Mouse (Mus musculus): ENCODE results near the gene Sft2d2. TPM values are rescaled to one million over a fixed set of nuclear protein-coding genes. Genes with fewer than 3 reads are reported as not detected.

Gene Sft2d2
- total and polyA plus RNA-seq, 3 experiments = 26.0 to 31.6 (median 27.2) TPM

- in situ Hi-C loops (cut with MboI; ENCODE audit: low pct_ligation_motif_present, low pct_unique_long_range_greater_than_20kb, low sequenced_read_pairs) = no loop called here
- H3K9ac ChIP-seq (ENCODE audit: insufficient read depth, low read depth) = no peak overlapping the region
- no peaks in the 10 kb centered on the region for H3K9me3 ChIP-seq (replicated peaks; ENCODE audit: low read length)
- no peaks in the 10 kb centered on the region for H3K79me2 ChIP-seq (replicated peaks; ENCODE audit: control insufficient read depth, extremely low read depth, insufficient read depth, poor library complexity, severe bottlenecking)
- no peak for DNase-seq (ENCODE audit: extremely low read depth)
- H3K36me3 ChIP-seq (replicated peaks in 1 of 2; ENCODE audit: control insufficient read depth in 1 of 2, insufficient read depth in 1 of 2, low read length in 1 of 2) = no peaks in the 10 kb centered on the region
- TF ChIP-seq RAD21 (IDR thresholded peaks at IDR 0.05; ENCODE audit: low read depth, low read length) (no peak), CHD1 (IDR thresholded peaks at IDR 0.05; ENCODE audit: low read depth, low read length) (no peak), TCF12 (IDR thresholded peaks at IDR 0.05; ENCODE audit: low read depth, low read length) (no peak), SMC3 (IDR thresholded peaks at IDR 0.05; ENCODE audit: low read depth, low read length) (no peak), SIN3A (IDR thresholded peaks at IDR 0.05; ENCODE audit: low read length) (no peak)
- no peak overlapping the region for H3K4me3 ChIP-seq (replicated peaks in 1 of 3; ENCODE audit: low read depth in 2 of 3, low read length in 2 of 3, poor library complexity in 1 of 3)
- H3K27me3 ChIP-seq (replicated peaks) = no peaks in the 10 kb centered on the region
- H3K4me1 ChIP-seq (ENCODE audit: control insufficient read depth in 1 of 2, insufficient read depth in 2 of 2) = peaks cover 7 to 53% of the 10 kb centered on the region in 2 experiments; a peak in 3 of 4 replicates
- H3K4me2 ChIP-seq (ENCODE audit: insufficient read depth, low read depth, poor library complexity, severe bottlenecking) = no peak overlapping the region
- dilution Hi-C loops (cut with MboI; ENCODE audit: extremely low pct_ligation_motif_present, extremely low pct_unique_long_range_greater_than_20kb, low sequenced_read_pairs) = no loop called here
- no peak overlapping the region for H3K27ac ChIP-seq (ENCODE audit: insufficient read depth, low read depth)
Measured at GRCm38 (mm10) chr1:165203488-165204035, 9.3 kb upstream of the Sft2d2 start.

- no peaks in the 10 kb centered on the region for H3K9me3 ChIP-seq (replicated peaks; ENCODE audit: low read length)
- no peaks in the 10 kb centered on the region for H3K27me3 ChIP-seq (replicated peaks)
- no peaks in the 10 kb centered on the region for H3K79me2 ChIP-seq (replicated peaks; ENCODE audit: control insufficient read depth, extremely low read depth, insufficient read depth, poor library complexity, severe bottlenecking)
- H3K9ac ChIP-seq (ENCODE audit: insufficient read depth, low read depth) = no peak overlapping the region
- dilution Hi-C loops (cut with MboI; ENCODE audit: extremely low pct_ligation_motif_present, extremely low pct_unique_long_range_greater_than_20kb, low sequenced_read_pairs) = no loop called here
- peak; percentile 41 for TF ChIP-seq POLR2A (IDR thresholded peaks at IDR 0.05; ENCODE audit: low read depth, low read length)
- no peak for TF ChIP-seq JUND (conservative IDR thresholded peaks at IDR 0.05; ENCODE audit: low read depth, low read length)
- no peak for TF ChIP-seq RAD21 (IDR thresholded peaks at IDR 0.05; ENCODE audit: low read depth, low read length)
- no peak for TF ChIP-seq SMC3 (IDR thresholded peaks at IDR 0.05; ENCODE audit: low read depth, low read length)
- no peak for TF ChIP-seq ELF1 (IDR thresholded peaks at IDR 0.05; ENCODE audit: low read depth, low read length)
- TF ChIP-seq EP300 (IDR thresholded peaks at IDR 0.05; ENCODE audit: low read length) = no peak
- TF ChIP-seq TBP (conservative IDR thresholded peaks at IDR 0.05; ENCODE audit: low read depth, low read length) = peak; percentile 93
- no peak for TF ChIP-seq ZNF384 (IDR thresholded peaks at IDR 0.05; ENCODE audit: low read depth, low read length)
- peak; percentile 92; the same call in 1 of the 2 replicates for TF ChIP-seq ZMIZ1 (IDR thresholded peaks at IDR 0.05; ENCODE audit: low read depth, low read length)
- TF ChIP-seq CHD2 (IDR thresholded peaks at IDR 0.05; ENCODE audit: low read length) = no peak
- peak; percentile 73 for TF ChIP-seq NRF1 (IDR thresholded peaks at IDR 0.05; ENCODE audit: low read depth, low read length)
- TF ChIP-seq NELFE (IDR thresholded peaks at IDR 0.05; ENCODE audit: low read depth, low read length) = no peak
- TF ChIP-seq ZC3H11A (IDR thresholded peaks at IDR 0.05; ENCODE audit: low read depth, low read length) = no peak
- TF ChIP-seq USF1 (IDR thresholded peaks at IDR 0.05; ENCODE audit: low read depth, low read length) = no peak
- no peak for TF ChIP-seq POLR2AphosphoS2 (IDR thresholded peaks at IDR 0.05; ENCODE audit: low read depth, low read length)
- peaks cover 7 to 49% of the 10 kb centered on the region in 2 experiments; a peak in 3 of 4 replicates for H3K4me1 ChIP-seq (ENCODE audit: control insufficient read depth in 1 of 2, insufficient read depth in 2 of 2)
- peak overlapping the region; percentile 73; the same call in 1 of the 2 replicates for H3K4me2 ChIP-seq (ENCODE audit: insufficient read depth, low read depth, poor library complexity, severe bottlenecking)
- DNase-seq (ENCODE audit: extremely low read depth) = no peak
- in situ Hi-C loops (cut with MboI; ENCODE audit: low pct_ligation_motif_present, low pct_unique_long_range_greater_than_20kb, low sequenced_read_pairs) = no loop called here
- H3K27ac ChIP-seq (ENCODE audit: insufficient read depth, low read depth) = no peak overlapping the region; the same call in 1 of the 2 replicates
- no peaks in the 10 kb centered on the region for H3K36me3 ChIP-seq (replicated peaks in 1 of 2; ENCODE audit: control insufficient read depth in 1 of 2, insufficient read depth in 1 of 2, low read length in 1 of 2)
- no peak overlapping the region for H3K4me3 ChIP-seq (replicated peaks in 1 of 3; ENCODE audit: low read depth in 2 of 3, low read length in 2 of 3, poor library complexity in 1 of 3)
Measured at GRCm38 (mm10) chr1:165201445-165202012, 7.3 kb upstream of the Sft2d2 start.
